Mouse (Mus musculus) central nervous system, embryonic 11.5 days (tissue): ENCODE results near the gene Pik3c2b. TPM values are rescaled to one million over a fixed set of nuclear protein-coding genes. Genes with fewer than 3 reads are reported as not detected.

Experiments
- polyA plus RNA-seq: library from polyadenylated mRNA; depleted of rRNA; stranded (reverse); fragments of >200 nt; gene quantifications from 2 replicates; pipeline ENCODE4 v1.2.3, GENCODE M21; 2012; rRNA removed

The Pik3c2b gene
- 22.9 and 26.5 TPM in 2 replicates for polyA plus RNA-seq

DNA sequence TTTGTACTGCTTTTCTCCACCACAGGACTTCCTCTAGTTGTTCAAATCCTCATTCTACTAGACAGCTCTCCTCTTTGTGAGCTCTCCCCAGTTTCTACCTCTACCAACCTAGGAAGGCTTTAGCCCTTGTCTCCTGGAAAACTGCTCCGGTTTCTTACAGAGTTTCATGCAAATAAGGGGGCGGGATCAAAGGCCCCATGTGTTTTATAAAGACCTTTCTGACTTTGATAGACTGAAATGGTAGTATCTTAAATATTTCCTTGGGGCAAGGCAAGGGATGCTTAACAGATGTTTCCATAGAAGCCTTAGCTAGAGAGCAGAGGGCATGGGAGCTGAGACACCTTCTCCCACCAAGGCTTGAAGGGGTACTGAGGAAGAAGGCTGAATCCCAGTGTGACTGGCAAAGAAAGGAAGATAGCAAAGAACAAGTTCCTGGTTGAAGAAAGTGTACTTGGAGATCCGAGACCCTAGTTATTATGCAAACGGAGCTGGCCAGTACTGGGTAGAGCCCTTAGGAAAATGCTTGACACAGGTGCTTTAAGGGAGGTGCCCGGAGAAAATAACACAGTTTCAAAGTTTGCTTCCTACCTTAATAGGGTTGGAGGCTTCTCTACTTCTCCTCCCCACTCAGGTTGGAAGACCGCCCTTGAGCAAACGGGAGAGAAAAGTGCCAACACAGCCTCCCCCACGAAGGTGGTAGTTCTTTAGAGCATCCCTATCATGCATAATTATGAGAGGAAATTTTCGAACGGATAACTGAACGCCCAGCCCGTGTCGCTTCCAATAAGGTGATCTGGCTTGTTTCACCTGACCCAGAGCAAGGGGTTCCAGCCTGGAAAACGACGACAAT lies at the start of gene Pik3c2b:
TSS of gene Pik3c2b (plus strand) at position 657 of the 850 bp plus-strand sequence.

DNA sequence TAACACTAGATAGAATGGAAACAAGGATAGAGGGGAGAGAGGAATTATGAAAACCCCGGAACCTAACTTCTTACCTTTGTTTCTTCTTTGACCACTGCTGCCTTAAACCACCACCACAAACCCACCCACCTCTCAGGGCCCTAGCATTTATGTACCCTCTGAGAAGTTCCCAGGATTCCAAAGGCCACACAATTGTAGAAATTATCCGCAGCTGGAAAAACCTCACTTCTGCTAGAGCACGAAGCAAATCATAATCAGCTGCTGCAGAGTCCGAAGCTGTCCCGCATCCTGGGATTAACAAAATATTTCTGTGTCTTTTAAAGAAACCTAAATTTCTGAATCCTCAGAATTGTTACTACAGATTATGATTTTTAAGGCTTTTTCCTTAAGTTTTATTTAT lies 15.0 kb upstream of the Pik3c2b start, which contains the start of gene Mdm4:
TSS of gene Mdm4 (minus strand) at position 101 of the 400 bp plus-strand sequence.

GRCm38 (mm10) chr1:133130638-133131560 lies 85.4 kb downstream of the Pik3c2b start, which contains the start of gene Ppp1r15b:
Gene Ppp1r15b (plus strand): TSS chr1:133131143.

Other genes with a start within 250 kb of the Pik3c2b start
- gene Lrrn2, start 165.4 kb upstream of the Pik3c2b start, polyA plus RNA-seq: 8.4 and 8.8 TPM in 2 replicates
- 103 and 122 TPM in 2 replicates for gene Mdm4, start 15.1 kb upstream of the Pik3c2b start, polyA plus RNA-seq
- 36.6 and 37.6 TPM in 2 replicates for gene Ppp1r15b, start 85.5 kb downstream of the Pik3c2b start, polyA plus RNA-seq
- gene Plekha6, start 118.5 kb downstream of the Pik3c2b start, polyA plus RNA-seq: 34.2 and 52.2 TPM in 2 replicates